Mouse (Mus musculus) ES-E14 (cell line): Measurements from ENCODE around the gene Olfr902.

Source experiments
- CHD2 ChIP-seq: IDR thresholded peaks from 2 replicates; pipeline ENCODE4 v1.6.1; 2014; ENCODE audit warnings: mild to moderate bottlenecking, low read depth, low read length, inconsistent platforms
- HCFC1 ChIP-seq: IDR thresholded peaks from 2 replicates; pipeline ENCODE4 v1.6.1; 2012; ENCODE audit warnings: low read length, inconsistent platforms, borderline replicate concordance; ENCODE audit not compliant: insufficient read depth
- MAFK ChIP-seq: IDR thresholded peaks from 2 replicates; pipeline ENCODE4 v1.6.1; 2014; ENCODE audit warnings: mild to moderate bottlenecking, low read depth, low read length, inconsistent platforms; ENCODE audit not compliant: insufficient read depth
- ZNF384 ChIP-seq: IDR thresholded peaks from 2 replicates; pipeline ENCODE4 v1.6.1; 2012; ENCODE audit warnings: low read depth, low read length, inconsistent platforms

GRCm38 (mm10) chr9:38401398-38401797, 46.1 kb upstream of the Olfr902 start, which contains the start of gene Olfr147:
- no peak for TF ChIP-seq CHD2
- TF ChIP-seq MAFK, result no peak
- no peak for TF ChIP-seq HCFC1
- no peak for TF ChIP-seq ZNF384
